Mouse (Mus musculus) neural tube, embryonic 11.5 days (tissue): ENCODE results near the gene Ephb2. TPM values are rescaled to one million over a fixed set of nuclear protein-coding genes. Genes with fewer than 3 reads are reported as not detected.

Experiments used
- ATAC-seq: fragments of 200-750 bp; cut with Nextera tagmentation; 2 replicates; pipeline ENCODE4 v1.8.0; 2017; ENCODE audit warnings: moderate number of reproducible peaks, mild to moderate bottlenecking, moderate TSS enrichment, moderate library complexity; ENCODE audit not compliant: insufficient read depth, low FRiP score, low TSS enrichment
- DNase-seq: peaks from one replicate; pipeline ENCODE4 v3.0.0-alpha.2; 2015; ENCODE audit warnings: low spot score
- H3K27ac ChIP-seq: fragments of 300-500 bp; sonication (generic); 2 replicates; pipeline ENCODE4 v1.5.1; 2014; ENCODE audit warnings: low read depth, mild to moderate bottlenecking, low read length
- H3K27me3 ChIP-seq: fragments of 300-500 bp; sonication (generic); 2 replicates; pipeline ENCODE4 v1.6.1; 2014; ENCODE audit warnings: mild to moderate bottlenecking, low read length, mixed read lengths; ENCODE audit not compliant: control insufficient read depth, insufficient read depth
- H3K36me3 ChIP-seq: fragments of 300-500 bp; sonication (generic); 2 replicates; pipeline ENCODE4 v1.6.1; 2014; ENCODE audit warnings: mild to moderate bottlenecking, low read length, moderate library complexity, mixed read lengths; ENCODE audit not compliant: control insufficient read depth, insufficient read depth
- H3K4me1 ChIP-seq: fragments of 300-500 bp; sonication (generic); 2 replicates; pipeline ENCODE4 v1.6.1; 2014; ENCODE audit warnings: low read length, mixed read lengths; ENCODE audit not compliant: control insufficient read depth, insufficient read depth
- H3K4me2 ChIP-seq: fragments of 300-500 bp; sonication (generic); 2 replicates; pipeline ENCODE4 v1.6.1; 2014; ENCODE audit warnings: low read depth, mild to moderate bottlenecking, moderate library complexity
- H3K4me3 ChIP-seq: fragments of 300-500 bp; sonication (generic); 2 replicates; pipeline ENCODE4 v1.5.1; 2014; ENCODE audit warnings: low read depth, low read length
- H3K9ac ChIP-seq: fragments of 300-500 bp; sonication (generic); 2 replicates; pipeline ENCODE4 v1.6.1; 2014; ENCODE audit warnings: mild to moderate bottlenecking, low read length
- H3K9me3 ChIP-seq: fragments of 300-500 bp; sonication (generic); 2 replicates; pipeline ENCODE4 v1.6.1; 2016; ENCODE audit warnings: low read length; ENCODE audit not compliant: control insufficient read depth
- WGBS: fragments of 180-500 bp; shearing (Covaris S2); extraction: QIAGEN DNeasy Blood & Tissue Kit; methylation state at CpG from one replicate; pipeline ENCODE4 v1.1.7; 2014; 5-methylcytosine and 5-hydroxymethylcytosine counted together
- microRNA-seq: library from miRNA; unstranded; fragments of <30 nt; microRNA quantifications from one replicate; pipeline ENCODE4, GENCODE M21; 2016
- polyA plus RNA-seq: library from polyadenylated mRNA; unstranded; fragments of >200 nt; fragmentation: Nextera tagmentation; extraction: Ambion mirVana; gene quantifications from 2 replicates; pipeline ENCODE4 v1.2.1, GENCODE M21; 2014

The Ephb2 gene
- polyA plus RNA-seq, 1 experiment from 2014 or later = 20.4 TPM

DNA sequence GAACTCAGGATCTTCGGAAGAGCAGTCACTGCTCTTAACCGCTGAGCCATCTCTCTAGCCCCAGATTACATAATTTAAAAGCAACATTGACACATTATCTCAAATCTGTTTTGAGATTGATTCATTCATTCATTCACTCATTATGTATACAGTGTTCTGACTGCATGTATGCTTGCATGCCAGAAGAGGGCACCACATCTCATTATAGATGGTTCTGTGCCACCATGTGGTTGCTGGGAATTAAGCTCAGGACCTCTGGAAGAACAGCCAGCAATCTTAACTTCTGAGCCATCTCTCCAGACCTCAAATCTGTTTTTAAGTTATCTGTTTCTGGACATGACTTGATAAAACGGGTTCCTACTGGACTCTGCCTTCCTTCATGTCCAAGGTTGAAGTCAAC lies 235.9 kb downstream of the Ephb2 start:
- Histone ChIP-seq H3K27ac (no peak overlapping the region), H3K4me1 (peaks cover 4% of the 10 kb centered on the region; the same call in 1 of the 2 replicates), H3K4me3 (no peak overlapping the region), H3K9ac (no peak overlapping the region), H3K27me3 (no peaks in the 10 kb centered on the region), H3K4me2 (no peak overlapping the region), H3K36me3 (no peaks in the 10 kb centered on the region), H3K9me3 (no peaks in the 10 kb centered on the region)
- ATAC-seq (no peak), DNase-seq (no peak)
- 98% methylated on average over 3 of the region's 3 CpGs for WGBS

DNA sequence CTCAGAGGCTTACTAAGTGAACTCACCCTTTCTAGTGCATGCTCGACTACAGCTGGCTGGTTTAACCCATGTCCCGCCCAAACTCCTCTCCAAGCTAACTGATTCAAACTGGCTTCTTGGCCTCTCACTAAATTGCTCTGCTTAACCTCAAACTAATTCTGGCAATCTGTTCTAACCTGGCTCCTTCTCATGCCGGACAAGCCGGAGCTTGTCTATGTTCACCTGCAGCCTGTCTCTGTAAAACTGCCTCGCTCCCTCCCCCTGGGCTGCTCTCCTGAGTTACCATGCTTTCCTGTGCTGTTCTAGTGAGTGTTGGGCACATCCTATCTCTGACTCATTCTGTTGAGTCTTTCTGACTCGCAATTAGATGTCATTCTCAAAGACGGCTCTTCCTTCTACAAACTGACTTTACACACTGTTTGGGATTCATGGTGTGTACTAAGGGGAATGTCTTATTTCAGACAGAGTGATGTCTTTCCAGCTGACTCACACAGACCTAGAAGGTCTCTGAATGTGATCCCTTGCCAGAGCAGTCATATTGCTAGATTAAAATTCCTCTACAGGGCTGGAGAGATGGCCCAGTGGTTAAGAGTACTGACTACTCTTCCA lies 237.4 kb downstream of the Ephb2 start:
- ATAC-seq (no peak), DNase-seq (no peak)
- Histone ChIP-seq H3K36me3 (no peaks in the 10 kb centered on the region), H3K9me3 (no peaks in the 10 kb centered on the region), H3K4me1 (peaks cover 4% of the 10 kb centered on the region; the same call in 1 of the 2 replicates), H3K4me3 (no peak overlapping the region), H3K27me3 (no peaks in the 10 kb centered on the region), H3K27ac (no peak overlapping the region), H3K9ac (no peak overlapping the region), H3K4me2 (no peak overlapping the region)
- 94% methylated on average over 7 of the region's 7 CpGs for WGBS

Small RNA genes within 50 kb of the gene (microRNA-seq; reads per million reads assigned to microRNA genes)
- not detected for gene Gm22180

Other genes with a start within 250 kb of the Ephb2 start
- 101 and 102 TPM in 2 replicates for gene Kdm1a, start 233.3 kb downstream of the Ephb2 start, polyA plus RNA-seq
- gene Tex46, start 225.6 kb downstream of the Ephb2 start, polyA plus RNA-seq = not detected in 2 replicates
- gene Lactbl1, start 213.4 kb downstream of the Ephb2 start, polyA plus RNA-seq = not detected in 2 replicates
- 24.2 and 27.3 TPM in 2 replicates for gene C1qb, start 50.2 kb upstream of the Ephb2 start, polyA plus RNA-seq
- 12.3 and 13.3 TPM in 2 replicates for gene C1qc, start 57.1 kb upstream of the Ephb2 start, polyA plus RNA-seq
- 11.8 and 13.8 TPM in 2 replicates for gene C1qa, start 62.8 kb upstream of the Ephb2 start, polyA plus RNA-seq
- 1.8 and 2.5 TPM in 2 replicates for gene Epha8, start 120.8 kb upstream of the Ephb2 start, polyA plus RNA-seq
- 5.0 and 5.3 TPM in 2 replicates for gene Zbtb40, start 212.8 kb upstream of the Ephb2 start, polyA plus RNA-seq